Mouse (Mus musculus) myocyte (in vitro differentiated cells): Measurements from ENCODE around the gene Nfasc. TPM values are rescaled to one million over a fixed set of nuclear protein-coding genes. Genes with fewer than 3 reads are reported as not detected.

ENCODE experiments used
- H3K27me3 ChIP-seq: one replicate; pipeline ENCODE4 v1.6.1; 2011; ENCODE audit not compliant: control insufficient read depth, insufficient read depth, insufficient read length
- H3K36me3 ChIP-seq: one replicate; pipeline ENCODE4 v1.6.1; 2011; ENCODE audit not compliant: control insufficient read depth, insufficient read depth
- H3K4me2 ChIP-seq: one replicate; pipeline ENCODE4 v1.6.1; 2011; ENCODE audit warnings: low read depth, control low read depth
- H3K4me3 ChIP-seq: one replicate; pipeline ENCODE4 v1.5.1; 2011; ENCODE audit warnings: mild to moderate bottlenecking, control low read depth, moderate library complexity
- H3K79me2 ChIP-seq: one replicate; pipeline ENCODE4 v1.6.1; 2011; ENCODE audit not compliant: control insufficient read depth, insufficient read depth
- H3ac ChIP-seq: one replicate; pipeline ENCODE4 v1.6.1; 2011; ENCODE audit not compliant: control insufficient read depth, insufficient read length
- CEBPB ChIP-seq: IDR thresholded peaks from 2 replicates; pipeline ENCODE4 v1.6.1; 2011; ENCODE audit warnings: mild to moderate bottlenecking, moderate library complexity; ENCODE audit not compliant: poor library complexity, insufficient read depth, severe bottlenecking
- E2F4 ChIP-seq: IDR thresholded peaks from one replicate; pipeline ENCODE4 v1.6.1; 2011; ENCODE audit warnings: mild to moderate bottlenecking, control low read depth, moderate library complexity; ENCODE audit not compliant: insufficient read depth
- MAX ChIP-seq: IDR thresholded peaks from one replicate; pipeline ENCODE4 v1.6.1; 2011; ENCODE audit warnings: low read depth, mild to moderate bottlenecking, control low read depth
- MYOD1 ChIP-seq, 3 experiments: IDR thresholded peaks; one replicate each; pipeline ENCODE4 v1.6.1; 2011; ENCODE audit warnings: control low read depth in 2 of 3, low read depth in 2 of 3, mild to moderate bottlenecking in 2 of 3, moderate library complexity in 1 of 3; ENCODE audit not compliant: insufficient read length in 2 of 3, control insufficient read depth in 1 of 3
- MYOG ChIP-seq, 3 experiments: IDR thresholded peaks; one replicate each; pipeline ENCODE4 v1.6.1; 2011; ENCODE audit warnings: control low read depth in 2 of 3, low read depth in 2 of 3, mild to moderate bottlenecking in 2 of 3; ENCODE audit not compliant: insufficient read length in 2 of 3, control insufficient read depth in 1 of 3, insufficient read depth in 1 of 3
- POLR2A ChIP-seq: IDR thresholded peaks from one replicate; pipeline ENCODE4 v1.6.1; 2011; ENCODE audit warnings: low read depth, mild to moderate bottlenecking, control low read depth, moderate library complexity; ENCODE audit not compliant: insufficient read length
- POLR2AphosphoS2 ChIP-seq: IDR thresholded peaks from one replicate; pipeline ENCODE4 v1.6.1; 2011; ENCODE audit warnings: low read depth, control low read depth; ENCODE audit not compliant: insufficient read length
- REST ChIP-seq: IDR thresholded peaks from one replicate; pipeline ENCODE4 v1.6.1; 2011; ENCODE audit warnings: mild to moderate bottlenecking, control low read depth, moderate library complexity; ENCODE audit not compliant: insufficient read depth, insufficient read length
- SRF ChIP-seq: IDR thresholded peaks from one replicate; pipeline ENCODE4 v1.6.1; 2011; ENCODE audit warnings: low read depth; ENCODE audit not compliant: control insufficient read depth, insufficient read length
- TCF12 ChIP-seq: IDR thresholded peaks from one replicate; pipeline ENCODE4 v1.6.1; 2011; ENCODE audit warnings: mild to moderate bottlenecking, control low read depth; ENCODE audit not compliant: poor library complexity, insufficient read depth, severe bottlenecking
- TCF3 ChIP-seq: IDR thresholded peaks from one replicate; pipeline ENCODE4 v1.6.1; 2011; ENCODE audit warnings: low read depth, control low read depth; ENCODE audit not compliant: insufficient read length
- USF1 ChIP-seq: IDR thresholded peaks from one replicate; pipeline ENCODE4 v1.6.1; 2011; ENCODE audit warnings: low read depth, mild to moderate bottlenecking, control low read depth, moderate library complexity
- polyA plus RNA-seq: library from polyadenylated mRNA; unstranded; fragments of >200 nt; fragmentation: generic; extraction: Trizol; gene quantifications from one replicate; pipeline ENCODE4 v1.2.1, GENCODE M21; 2012; ENCODE audit warnings: missing spikeins

Gene Nfasc
- polyA plus RNA-seq, 1 experiment, result not detected

DNA sequence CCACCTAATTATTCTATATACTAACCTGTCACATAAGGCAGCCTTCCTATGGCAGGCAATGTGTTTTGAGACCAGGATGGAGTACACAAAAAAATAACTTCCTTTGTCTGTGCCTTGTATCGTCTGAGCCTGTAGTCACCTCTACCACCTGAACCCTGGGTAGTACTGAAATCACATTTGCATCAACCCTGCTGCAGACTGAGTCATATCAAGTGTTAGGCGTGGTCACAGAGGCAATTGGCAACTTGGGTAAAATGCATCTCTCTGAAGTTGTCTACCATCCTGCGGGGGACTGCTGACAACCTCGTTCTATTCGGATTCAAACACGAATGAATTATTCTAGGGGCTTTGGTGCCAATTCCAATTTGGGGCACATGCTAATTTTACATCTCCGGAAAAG, 161.5 kb downstream of the Nfasc start:
- Histone ChIP-seq H3K36me3 (no peaks in the 10 kb centered on the region), H3K79me2 (no peaks in the 10 kb centered on the region), H3K27me3 (peaks cover 85% of the 10 kb centered on the region), H3ac (no peak overlapping the region), H3K4me3 (no peak overlapping the region), H3K4me2 (no peak overlapping the region)
- no peak for TF ChIP-seq SRF
- TF ChIP-seq MAX, result no peak
- TF ChIP-seq POLR2AphosphoS2, result no peak
- TF ChIP-seq TCF3, result no peak
- TF ChIP-seq USF1, result no peak
- no peak for TF ChIP-seq REST
- no peak for TF ChIP-seq E2F4
- no peak for TF ChIP-seq CEBPB

- no peaks in the 10 kb centered on the region for H3K36me3 ChIP-seq
- H3K4me2 ChIP-seq, result no peak overlapping the region
- no peak for TF ChIP-seq MYOG (IDR thresholded peaks at IDR 0.05; ENCODE audit: control insufficient read depth in 1 of 3, insufficient read depth in 1 of 3, insufficient read length in 2 of 3, low read depth in 2 of 3)
- H3K4me3 ChIP-seq, result no peak overlapping the region
- H3ac ChIP-seq, result no peak overlapping the region
- H3K27me3 ChIP-seq, result peaks cover 89% of the 10 kb centered on the region
- no peaks in the 10 kb centered on the region for H3K79me2 ChIP-seq
Measured at GRCm38 (mm10) chr1:132576845-132577244, 164.8 kb downstream of the Nfasc start.

DNA sequence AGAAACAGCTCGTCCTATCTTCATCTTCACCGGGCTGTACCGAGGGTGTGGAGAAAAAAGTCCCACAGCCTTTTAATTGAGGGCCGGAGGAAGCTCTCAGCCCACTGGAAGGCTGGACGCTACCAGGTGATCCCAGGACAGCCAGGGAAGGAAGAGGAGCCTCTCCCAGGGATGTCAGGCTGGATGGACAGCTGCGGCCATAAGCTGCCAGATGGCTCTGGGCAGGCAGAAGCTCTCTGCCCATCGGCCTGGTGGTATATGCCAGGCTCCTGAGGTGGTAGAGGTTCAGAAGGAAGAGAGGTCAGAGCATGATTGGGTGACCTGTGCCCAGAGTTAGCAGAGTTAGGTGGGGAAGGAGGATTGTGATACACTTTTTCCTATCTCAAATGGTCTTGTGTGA, 168.7 kb downstream of the Nfasc start:
- H3K4me2 ChIP-seq, result no peak overlapping the region
- no peak overlapping the region for H3K4me3 ChIP-seq
- H3K79me2 ChIP-seq, result no peaks in the 10 kb centered on the region
- H3K27me3 ChIP-seq, result peaks cover 93% of the 10 kb centered on the region
- H3ac ChIP-seq, result no peak overlapping the region
- no peak for TF ChIP-seq MYOG (IDR thresholded peaks at IDR 0.05; ENCODE audit: control insufficient read depth in 1 of 3, insufficient read depth in 1 of 3, insufficient read length in 2 of 3, low read depth in 2 of 3)
- H3K36me3 ChIP-seq, result no peaks in the 10 kb centered on the region

GRCm38 (mm10) chr1:132571613-132572012, 170.0 kb downstream of the Nfasc start:
- Histone ChIP-seq H3K36me3 (no peaks in the 10 kb centered on the region), H3K4me2 (no peak overlapping the region), H3ac (no peak overlapping the region), H3K4me3 (no peak overlapping the region), H3K79me2 (no peaks in the 10 kb centered on the region), H3K27me3 (peaks cover 95% of the 10 kb centered on the region)
- TF ChIP-seq E2F4 (no peak), REST (no peak), MYOD1 (IDR thresholded peaks at IDR 0.05; ENCODE audit: control insufficient read depth in 1 of 3, insufficient read length in 2 of 3, low read depth in 2 of 3) (no peak), CEBPB (no peak), TCF3 (no peak), TCF12 (no peak), MAX (no peak), POLR2A (no peak), POLR2AphosphoS2 (no peak), SRF (no peak), USF1 (no peak), MYOG (IDR thresholded peaks at IDR 0.05; ENCODE audit: control insufficient read depth in 1 of 3, insufficient read depth in 1 of 3, insufficient read length in 2 of 3, low read depth in 2 of 3) (no peak)

GRCm38 (mm10) chr1:132570906-132571305, 170.7 kb downstream of the Nfasc start:
- no peak for TF ChIP-seq POLR2A
- TF ChIP-seq MYOG (IDR thresholded peaks at IDR 0.05; ENCODE audit: control insufficient read depth in 1 of 3, insufficient read depth in 1 of 3, insufficient read length in 2 of 3, low read depth in 2 of 3), result no peak
- no peak for TF ChIP-seq TCF3
- TF ChIP-seq REST, result no peak
- no peak for TF ChIP-seq USF1
- TF ChIP-seq CEBPB, result no peak
- TF ChIP-seq POLR2AphosphoS2, result no peak
- TF ChIP-seq MAX, result no peak
- no peak for TF ChIP-seq MYOD1 (IDR thresholded peaks at IDR 0.05; ENCODE audit: control insufficient read depth in 1 of 3, insufficient read length in 2 of 3, low read depth in 2 of 3)
- no peak for TF ChIP-seq TCF12
- no peak for TF ChIP-seq SRF
- no peak for TF ChIP-seq E2F4
- Histone ChIP-seq H3K27me3 (peaks cover 95% of the 10 kb centered on the region), H3ac (no peak overlapping the region), H3K4me2 (no peak overlapping the region), H3K4me3 (no peak overlapping the region), H3K79me2 (no peaks in the 10 kb centered on the region), H3K36me3 (no peaks in the 10 kb centered on the region)

- no peak overlapping the region for H3ac ChIP-seq
- H3K36me3 ChIP-seq, result no peaks in the 10 kb centered on the region
- no peaks in the 10 kb centered on the region for H3K79me2 ChIP-seq
- TF ChIP-seq USF1, result no peak
- no peak for TF ChIP-seq TCF12
- no peak for TF ChIP-seq MYOD1 (IDR thresholded peaks at IDR 0.05; ENCODE audit: control insufficient read depth in 1 of 3, insufficient read length in 2 of 3, low read depth in 2 of 3)
- TF ChIP-seq MYOG (IDR thresholded peaks at IDR 0.05; ENCODE audit: control insufficient read depth in 1 of 3, insufficient read depth in 1 of 3, insufficient read length in 2 of 3, low read depth in 2 of 3), result no peak
- no peak for TF ChIP-seq CEBPB
- TF ChIP-seq POLR2A, result no peak
- TF ChIP-seq MAX, result no peak
- no peak for TF ChIP-seq E2F4
- no peak for TF ChIP-seq TCF3
- TF ChIP-seq REST, result no peak
- no peak for TF ChIP-seq POLR2AphosphoS2
- no peak for TF ChIP-seq SRF
- H3K27me3 ChIP-seq, result peaks cover 95% of the 10 kb centered on the region
- no peak overlapping the region for H3K4me2 ChIP-seq
- no peak overlapping the region for H3K4me3 ChIP-seq
Measured at GRCm38 (mm10) chr1:132570068-132570780, 171.4 kb downstream of the Nfasc start.
